Mouse (Mus musculus) midbrain, embryonic 14.5 days (tissue): Measurements from ENCODE around the gene Bckdhb. TPM values are rescaled to one million over a fixed set of nuclear protein-coding genes. Genes with fewer than 3 reads are reported as not detected.
A peak's percentile ranks its signal among the peaks of the same experiment; 100 is the strongest.
"Not testable (repeated sequence)": the region's sequence is repeated elsewhere in the genome, so short reads cannot be mapped to it uniquely, and the experiment has no call there.

Experiments used
- ATAC-seq: fragments of 200-750 bp; cut with Nextera tagmentation; 2 replicates; pipeline ENCODE4 v1.8.0; 2017; ENCODE audit warnings: moderate number of reproducible peaks, moderate library complexity; ENCODE audit not compliant: low FRiP score, low TSS enrichment
- DNase-seq: peaks from one replicate; pipeline ENCODE4 v3.0.0-alpha.2; 2015
- H3K27ac ChIP-seq: fragments of 300-500 bp; sonication (generic); replicated peaks from 2 replicates; pipeline ENCODE4 v1.5.1; 2014; ENCODE audit warnings: mild to moderate bottlenecking, low read depth, low read length, moderate library complexity
- H3K27me3 ChIP-seq: fragments of 300-500 bp; sonication (generic); 2 replicates; pipeline ENCODE4 v1.6.1; 2014; ENCODE audit warnings: low read length, control low read depth, mixed read lengths; ENCODE audit not compliant: control insufficient read depth, insufficient read depth
- H3K36me3 ChIP-seq: fragments of 300-500 bp; sonication (generic); 2 replicates; pipeline ENCODE4 v1.6.1; 2014; ENCODE audit warnings: low read length, control low read depth; ENCODE audit not compliant: control insufficient read depth, insufficient read depth
- H3K4me1 ChIP-seq: fragments of 300-500 bp; sonication (generic); 2 replicates; pipeline ENCODE4 v1.6.1; 2014; ENCODE audit warnings: mild to moderate bottlenecking, antibody characterized with exemption, low read length, control low read depth; ENCODE audit not compliant: control insufficient read depth, insufficient read depth
- H3K4me2 ChIP-seq: fragments of 300-500 bp; sonication (generic); 2 replicates; pipeline ENCODE4 v1.6.1; 2014; ENCODE audit warnings: mild to moderate bottlenecking, low read length, moderate library complexity
- H3K4me3 ChIP-seq: fragments of 300-500 bp; sonication (generic); replicated peaks from 2 replicates; pipeline ENCODE4 v1.5.1; 2014; ENCODE audit warnings: low read depth, low read length
- H3K9ac ChIP-seq: fragments of 300-500 bp; sonication (generic); replicated peaks from 2 replicates; pipeline ENCODE4 v1.6.1; 2014; ENCODE audit warnings: mild to moderate bottlenecking, low read length, moderate library complexity
- H3K9me3 ChIP-seq: fragments of 300-500 bp; sonication (generic); 2 replicates; pipeline ENCODE4 v1.6.1; 2016; ENCODE audit warnings: low read length, control low read depth, mixed read lengths; ENCODE audit not compliant: control insufficient read depth
- WGBS: fragments of 180-500 bp; shearing (Covaris S2); extraction: QIAGEN DNeasy Blood & Tissue Kit; methylation state at CpG from one replicate; pipeline ENCODE4 v1.1.7; 2014; 5-methylcytosine and 5-hydroxymethylcytosine counted together
- polyA plus RNA-seq: library from polyadenylated mRNA; unstranded; fragments of >200 nt; fragmentation: Nextera tagmentation; extraction: Ambion mirVana; gene quantifications from 2 replicates; pipeline ENCODE4 v1.2.1, GENCODE M21; 2014

Bckdhb gene
- polyA plus RNA-seq, 1 experiment from 2014 or later = 28.7 TPM

DNA sequence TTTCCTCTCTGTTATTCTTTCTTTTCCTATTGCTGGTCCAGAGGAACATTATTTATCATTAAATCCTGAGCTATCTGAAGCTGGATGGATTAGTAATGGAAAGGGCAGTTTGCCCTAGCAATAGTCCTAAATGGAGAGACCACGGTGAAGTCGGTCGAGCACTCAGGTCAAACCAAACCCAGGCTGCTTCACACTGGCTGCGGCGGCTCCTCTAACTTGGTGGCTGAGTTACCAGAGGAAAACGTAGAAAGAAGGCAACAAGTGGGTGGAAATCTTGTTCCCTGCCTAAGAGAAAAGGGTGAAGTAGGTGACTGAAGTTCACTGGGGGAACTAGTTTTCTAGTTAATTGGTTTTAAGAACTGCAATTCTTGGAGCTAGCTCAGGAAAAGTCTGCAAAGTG is 119.2 kb downstream of the Bckdhb start:
- H3K27ac ChIP-seq = no peak overlapping the region
- no peaks in the 10 kb centered on the region for H3K36me3 ChIP-seq
- no peaks in the 10 kb centered on the region for H3K27me3 ChIP-seq
- 94% methylated on average over 6 of the region's 6 CpGs for WGBS
- DNase-seq (no peak), ATAC-seq (no peak)
- no peak overlapping the region for H3K4me3 ChIP-seq
- no peak overlapping the region for H3K4me2 ChIP-seq
- H3K9ac ChIP-seq = no peak overlapping the region
- no peaks in the 10 kb centered on the region for H3K9me3 ChIP-seq
- H3K4me1 ChIP-seq = 0 out of 2 replicates have a peak, but pooled peaks cover 7% of the 10 kb centered on the region

DNA sequence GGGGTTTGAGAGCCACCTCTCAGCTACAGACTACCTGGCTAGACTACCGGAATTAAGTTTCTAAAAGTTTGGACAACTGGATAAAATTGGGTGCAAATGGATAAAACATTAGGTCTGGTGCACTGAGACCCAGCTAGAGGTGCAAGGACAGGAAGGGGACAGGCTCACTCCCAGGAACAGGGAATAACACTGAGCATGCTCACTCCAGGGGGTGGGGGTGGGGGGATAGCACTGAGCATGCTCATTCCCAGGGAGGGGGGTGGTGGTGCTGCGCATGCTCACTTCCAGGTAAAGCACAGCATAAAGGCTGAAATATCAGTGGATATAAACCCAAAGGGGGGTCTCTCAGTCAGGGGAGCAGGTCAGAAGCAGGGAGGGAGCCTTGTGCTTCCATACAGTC is 120.7 kb downstream of the Bckdhb start:
- 90% methylated on average over 2 of the region's 2 CpGs for WGBS
- Histone ChIP-seq H3K4me2 (no peak overlapping the region), H3K4me3 (no peak overlapping the region), H3K9ac (no peak overlapping the region), H3K36me3 (no peaks in the 10 kb centered on the region), H3K9me3 (no peaks in the 10 kb centered on the region), H3K4me1 (0 out of 2 replicates have a peak, but pooled peaks cover 8% of the 10 kb centered on the region), H3K27me3 (no peaks in the 10 kb centered on the region), H3K27ac (no peak overlapping the region)
- DNase-seq (no peak), ATAC-seq (0 out of 2 replicates have a peak, but pooled peaks have one; percentile 32)

DNA sequence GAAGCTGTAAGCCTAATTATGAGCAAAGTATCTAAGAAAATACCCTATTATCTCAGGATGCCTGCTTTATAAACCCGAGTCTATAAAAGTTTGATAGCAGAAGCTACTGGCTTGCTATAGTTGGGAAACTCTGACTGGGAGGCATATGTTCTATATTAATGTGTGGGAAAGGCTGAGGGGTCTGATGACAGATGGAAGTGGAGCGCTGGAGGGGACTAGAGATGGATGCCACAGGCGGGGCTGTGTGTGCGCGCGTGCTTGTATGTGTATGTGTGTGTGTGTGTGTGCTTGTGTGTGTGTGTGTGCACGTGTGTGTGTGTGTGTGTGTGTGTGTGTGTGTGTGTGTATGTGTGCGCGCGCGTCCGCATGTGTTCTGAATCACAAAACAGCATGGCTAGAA is 121.4 kb downstream of the Bckdhb start:
- no peak overlapping the region for H3K4me3 ChIP-seq
- H3K4me2 ChIP-seq = no peak overlapping the region
- DNase-seq = no peak
- H3K27ac ChIP-seq = no peak overlapping the region
- H3K9me3 ChIP-seq = no peaks in the 10 kb centered on the region
- 90% methylated on average over 12 of the region's 12 CpGs for whole genome bisulfite sequencing
- ATAC-seq = no peak
- 0 out of 2 replicates have a peak, but pooled peaks cover 8% of the 10 kb centered on the region for H3K4me1 ChIP-seq
- no peaks in the 10 kb centered on the region for H3K27me3 ChIP-seq
- no peak overlapping the region for H3K9ac ChIP-seq
- no peaks in the 10 kb centered on the region for H3K36me3 ChIP-seq

DNA sequence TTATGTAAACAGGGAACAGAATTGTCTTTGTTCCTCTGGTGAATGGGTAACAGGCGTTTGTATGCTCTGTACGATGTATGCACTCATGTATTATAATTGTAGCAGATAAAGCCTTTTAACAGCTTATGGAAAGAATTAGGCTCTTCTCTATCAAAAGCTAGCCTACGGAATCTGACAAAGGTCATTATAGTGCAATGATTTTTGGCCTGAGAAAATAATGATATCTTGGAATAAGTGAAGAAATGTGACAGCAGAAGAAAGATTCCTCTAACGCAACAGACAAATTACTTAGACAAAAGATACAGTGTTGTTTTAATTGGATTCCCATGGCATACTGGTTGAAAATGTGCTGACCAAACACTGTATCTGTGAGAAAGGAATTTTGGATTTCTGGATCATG is 122.0 kb downstream of the Bckdhb start:
- Histone ChIP-seq H3K9me3 (no peaks in the 10 kb centered on the region), H3K4me2 (no peak overlapping the region), H3K27me3 (no peaks in the 10 kb centered on the region), H3K9ac (no peak overlapping the region), H3K36me3 (no peaks in the 10 kb centered on the region), H3K4me3 (no peak overlapping the region), H3K27ac (no peak overlapping the region), H3K4me1 (0 out of 2 replicates have a peak, but pooled peaks cover 8% of the 10 kb centered on the region)
- DNase-seq = no peak
- WGBS = 35% methylated on average over 4 of the region's 4 CpGs
- no peak for ATAC-seq

DNA sequence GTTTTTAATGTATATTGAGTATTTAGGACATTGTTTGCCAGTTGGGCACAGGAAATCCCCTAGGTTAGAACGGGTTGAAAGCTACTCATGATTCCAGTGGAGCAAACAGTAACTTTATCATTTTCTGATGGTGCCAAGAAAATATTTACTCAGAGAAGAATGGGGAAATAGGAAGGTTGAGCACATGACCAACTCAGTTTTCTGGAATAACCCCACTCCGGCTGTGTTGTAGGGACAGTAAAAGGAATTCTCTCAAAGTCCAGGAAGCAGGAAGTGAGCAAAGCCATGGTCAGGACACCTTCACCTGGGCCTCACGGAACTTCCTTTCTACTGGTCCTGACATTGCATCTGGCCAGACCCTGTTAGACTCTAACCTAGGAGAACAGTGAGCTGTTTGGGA is 122.5 kb downstream of the Bckdhb start:
- no peak for ATAC-seq
- H3K9me3 ChIP-seq = no peaks in the 10 kb centered on the region
- H3K9ac ChIP-seq = no peak overlapping the region
- no peak overlapping the region for H3K4me2 ChIP-seq
- no peak for DNase-seq
- WGBS = 90% methylated on average over 3 of the region's 3 CpGs
- H3K36me3 ChIP-seq = no peaks in the 10 kb centered on the region
- H3K27me3 ChIP-seq = no peaks in the 10 kb centered on the region
- H3K4me3 ChIP-seq = no peak overlapping the region
- 0 out of 2 replicates have a peak, but pooled peaks cover 8% of the 10 kb centered on the region for H3K4me1 ChIP-seq
- H3K27ac ChIP-seq = no peak overlapping the region

DNA sequence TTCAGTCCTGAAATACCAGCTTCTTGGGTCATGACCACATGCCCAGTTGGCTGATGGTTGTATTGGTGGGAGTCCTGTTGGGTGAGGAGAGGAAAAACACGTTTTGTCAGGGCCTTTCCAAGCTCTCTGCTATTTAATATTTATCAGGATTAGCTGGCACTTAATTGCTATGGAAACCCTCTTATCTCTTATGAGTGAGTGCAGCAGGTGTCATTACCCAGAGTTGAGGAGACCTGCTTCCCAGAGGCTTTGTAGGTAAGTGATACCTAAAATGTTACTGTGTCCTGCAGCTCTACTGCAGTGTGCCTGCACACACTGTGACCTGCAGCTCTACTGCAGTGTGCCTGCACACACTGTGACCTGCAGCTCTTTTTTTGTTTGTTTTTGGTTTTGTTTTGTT is 124.2 kb downstream of the Bckdhb start:
- Histone ChIP-seq H3K27ac (no peak overlapping the region), H3K4me1 (0 out of 2 replicates have a peak, but pooled peaks cover 5% of the 10 kb centered on the region), H3K27me3 (no peaks in the 10 kb centered on the region), H3K4me3 (no peak overlapping the region), H3K4me2 (no peak overlapping the region), H3K9me3 (no peaks in the 10 kb centered on the region), H3K36me3 (no peaks in the 10 kb centered on the region), H3K9ac (no peak overlapping the region)
- no peak for DNase-seq
- no peak for ATAC-seq
- WGBS = 21% methylated on average over 1 of the region's 1 CpGs

DNA sequence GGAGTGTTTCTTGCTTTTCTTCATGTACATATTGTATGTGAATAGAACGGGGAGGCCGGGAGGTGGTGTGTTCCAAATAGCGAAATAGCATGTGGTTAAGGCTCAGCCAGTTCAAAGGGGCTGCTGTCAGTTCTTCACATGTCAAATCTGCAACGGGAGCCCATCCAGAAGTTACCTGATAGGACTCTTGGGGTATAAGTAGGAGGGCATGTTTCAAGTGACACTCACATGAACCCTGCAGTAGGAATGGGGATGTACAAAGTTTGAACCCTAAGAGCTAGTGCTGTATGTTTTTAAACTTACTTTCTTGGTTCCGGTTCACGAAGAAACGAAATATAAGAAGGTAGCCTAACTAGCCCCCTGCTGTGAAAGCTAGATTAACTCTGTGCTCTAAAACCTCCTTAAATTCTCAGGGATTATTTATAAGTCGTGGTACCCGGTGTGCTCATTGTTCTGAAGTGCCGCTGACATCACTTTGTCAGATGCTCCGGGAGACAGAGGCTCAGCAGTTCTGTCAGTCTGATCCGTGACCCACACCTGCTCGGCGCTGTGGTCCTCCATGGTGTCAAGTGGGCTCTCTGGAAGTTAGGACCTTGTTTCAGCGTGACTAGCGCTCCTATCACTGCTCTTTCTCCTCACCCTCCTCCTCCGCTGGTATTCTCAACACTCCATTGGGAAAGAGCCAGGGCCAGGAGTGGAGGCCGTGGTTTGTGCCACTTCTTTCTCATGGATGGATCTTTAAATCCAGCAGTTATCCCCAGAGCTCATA is 126.1 kb downstream of the Bckdhb start:
- H3K9ac ChIP-seq = no peak overlapping the region
- no peak overlapping the region for H3K4me2 ChIP-seq
- ATAC-seq (no peak), DNase-seq (no peak)
- H3K4me3 ChIP-seq = no peak overlapping the region
- H3K9me3 ChIP-seq = no peaks in the 10 kb centered on the region
- no peaks in the 10 kb centered on the region for H3K27me3 ChIP-seq
- no peak overlapping the region for H3K27ac ChIP-seq
- H3K4me1 ChIP-seq = peaks cover 15% of the 10 kb centered on the region
- WGBS = 67% methylated on average over 18 of the region's 18 CpGs
- H3K36me3 ChIP-seq = no peaks in the 10 kb centered on the region

DNA sequence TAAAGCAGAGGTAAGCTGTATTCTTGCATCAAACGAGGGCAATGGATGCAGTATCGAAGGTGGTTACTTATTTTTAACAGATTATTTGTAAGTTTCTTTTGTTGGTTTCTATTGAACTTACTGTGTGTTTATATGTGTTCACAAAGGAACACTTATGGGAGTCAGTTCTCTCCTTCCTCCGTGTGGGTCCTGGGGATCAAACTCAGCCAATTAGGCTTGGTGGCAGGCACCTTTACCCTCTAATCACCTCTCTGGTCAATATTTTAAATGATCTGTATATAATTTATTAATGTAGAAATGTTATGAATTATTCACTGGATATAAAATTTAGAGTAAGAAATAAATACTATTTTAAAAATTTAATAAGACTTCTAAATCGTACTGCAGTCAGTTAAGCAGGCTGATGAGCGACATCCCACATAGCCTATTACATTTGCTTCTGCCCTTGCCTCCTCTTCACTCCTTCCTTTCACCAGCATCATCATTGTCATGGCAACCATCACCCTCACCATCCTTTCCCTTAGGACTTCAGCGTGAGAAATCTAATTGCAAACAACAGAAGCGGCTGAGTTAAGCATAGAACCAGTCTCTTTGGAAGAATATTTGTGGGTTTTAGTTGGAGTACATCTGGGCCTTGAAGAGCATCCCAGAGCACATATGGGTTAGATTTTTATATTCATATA is 130.3 kb downstream of the Bckdhb start:
- ATAC-seq (peak; percentile 81), DNase-seq (peak; percentile 81)
- WGBS = 52% methylated on average over 7 of the region's 7 CpGs
- Histone ChIP-seq H3K4me2 (no peak overlapping the region), H3K9me3 (no peaks in the 10 kb centered on the region), H3K36me3 (no peaks in the 10 kb centered on the region), H3K4me1 (peaks cover 13% of the 10 kb centered on the region), H3K27ac (no peak overlapping the region; the same call in 1 of the 2 replicates), H3K9ac (no peak overlapping the region), H3K4me3 (no peak overlapping the region), H3K27me3 (no peaks in the 10 kb centered on the region)

DNA sequence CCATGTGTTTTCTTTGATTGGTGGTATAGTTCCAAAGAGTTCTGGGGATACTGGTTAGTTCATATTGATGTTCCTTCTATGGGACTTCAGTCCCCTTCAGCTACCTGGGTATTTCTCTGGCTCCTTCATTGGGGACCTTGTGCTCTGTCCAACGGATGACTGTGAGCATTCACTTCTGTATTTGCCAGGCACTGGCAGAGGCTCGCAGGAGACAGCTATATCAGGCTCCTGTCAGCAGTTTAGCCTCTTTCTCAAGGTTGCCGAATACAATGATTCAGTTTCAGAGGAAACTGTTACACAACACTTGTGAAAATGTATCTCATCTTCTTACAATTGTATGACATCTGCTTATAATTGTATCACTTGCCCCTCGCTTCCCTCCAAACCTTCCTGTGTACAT is 135.8 kb downstream of the Bckdhb start:
- not testable (repeated sequence) for DNase-seq, H3K27ac ChIP-seq, H3K36me3 ChIP-seq, H3K4me3 ChIP-seq, H3K27me3 ChIP-seq, ATAC-seq, H3K9ac ChIP-seq, H3K4me2 ChIP-seq, H3K4me1 ChIP-seq, H3K9me3 ChIP-seq
- WGBS = 98% methylated on average over 4 of the region's 4 CpGs
